Mouse (Mus musculus) yolk sac, embryonic 10.5 days (tissue): ENCODE data around the gene Cacna1a.

Experiments used
- DNase-seq: peaks from one replicate; pipeline ENCODE4 v3.0.0-alpha.2; 2017; ENCODE audit warnings: low spot score

Cacna1a gene

DNA sequence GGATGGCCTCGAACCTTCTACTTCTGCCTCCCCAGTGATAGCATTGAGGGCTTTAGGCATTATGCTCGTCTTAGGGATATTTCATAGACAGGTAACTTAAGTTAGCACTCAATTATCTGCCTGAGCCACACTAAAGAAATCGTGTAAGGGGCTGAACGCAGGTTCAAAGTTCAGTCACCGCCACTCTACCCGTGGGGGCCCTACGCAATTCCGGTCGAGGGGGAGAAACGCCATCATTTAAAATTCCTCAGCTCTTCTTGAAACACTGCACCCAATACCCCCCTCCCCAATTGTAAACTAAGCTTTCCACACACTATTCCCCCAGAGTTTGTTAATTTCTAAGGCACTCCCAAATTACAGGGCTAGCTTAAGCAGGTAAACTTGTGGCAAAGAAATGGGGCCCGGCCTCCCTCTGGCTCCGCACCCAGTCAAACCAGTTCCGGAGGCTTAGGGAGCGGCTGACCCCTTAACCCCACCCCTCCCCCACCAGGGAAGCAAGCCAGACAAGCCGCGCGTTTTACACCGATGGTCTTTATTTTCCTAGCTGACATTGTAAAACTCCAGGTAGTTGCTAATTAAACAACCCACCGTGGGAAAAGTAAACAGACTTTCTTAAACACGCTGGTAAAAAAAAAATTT, 272.7 kb downstream of the Cacna1a start:
- peak; percentile 92 for DNase-seq

DNA sequence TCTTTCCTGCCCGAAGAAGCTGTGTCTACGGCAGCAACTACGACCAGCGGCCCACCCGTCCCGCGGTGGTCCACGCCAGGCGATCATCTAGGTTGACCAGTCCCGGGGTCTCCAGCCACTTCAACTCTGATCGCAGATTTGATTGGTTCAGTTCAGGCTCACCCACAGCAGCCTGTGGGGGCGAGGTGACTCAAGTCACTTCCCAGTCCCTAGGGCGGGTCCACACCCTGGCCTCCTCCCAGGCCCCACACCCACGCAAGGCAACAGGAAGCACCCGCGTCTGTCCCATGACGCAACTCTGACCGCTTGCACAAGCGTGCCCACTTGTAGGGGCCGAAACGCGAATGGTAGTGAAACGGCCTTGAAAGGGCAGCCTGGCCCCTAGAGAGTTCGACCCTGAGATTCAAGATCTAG, 273.2 kb downstream of the Cacna1a start:
- peak; percentile 81 for DNase-seq

DNA sequence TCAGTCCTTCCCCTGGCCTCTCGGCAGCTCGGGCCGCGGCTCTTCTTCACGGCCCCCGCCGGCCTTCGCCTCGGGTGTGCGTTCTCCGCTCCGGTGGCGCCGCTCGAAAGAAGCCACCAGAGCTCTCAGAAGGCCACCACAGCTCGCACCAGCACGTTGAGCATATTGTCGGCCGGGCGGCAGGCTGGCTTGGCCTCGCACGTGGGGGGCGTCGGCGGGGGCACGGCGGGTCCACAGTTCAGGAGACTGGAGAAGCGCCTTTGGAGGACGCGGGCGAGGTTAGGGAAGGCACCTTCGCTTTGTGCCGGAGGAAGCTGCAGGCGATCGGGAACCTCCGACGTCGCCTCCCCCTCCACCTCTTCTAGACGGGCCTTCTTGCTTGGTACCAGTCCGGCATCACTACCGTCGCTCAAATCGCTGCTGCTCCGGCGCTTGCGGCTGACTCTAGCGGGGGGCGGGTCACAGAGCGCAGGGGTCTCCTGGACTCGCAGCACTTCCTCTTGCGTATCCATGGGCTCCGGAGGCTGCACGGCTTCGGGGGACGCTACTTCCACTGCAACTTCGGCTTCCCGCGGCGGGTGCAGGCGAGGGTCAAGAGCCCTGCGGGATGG, 273.8 kb downstream of the Cacna1a start:
- peak; percentile 68 for DNase-seq

DNA sequence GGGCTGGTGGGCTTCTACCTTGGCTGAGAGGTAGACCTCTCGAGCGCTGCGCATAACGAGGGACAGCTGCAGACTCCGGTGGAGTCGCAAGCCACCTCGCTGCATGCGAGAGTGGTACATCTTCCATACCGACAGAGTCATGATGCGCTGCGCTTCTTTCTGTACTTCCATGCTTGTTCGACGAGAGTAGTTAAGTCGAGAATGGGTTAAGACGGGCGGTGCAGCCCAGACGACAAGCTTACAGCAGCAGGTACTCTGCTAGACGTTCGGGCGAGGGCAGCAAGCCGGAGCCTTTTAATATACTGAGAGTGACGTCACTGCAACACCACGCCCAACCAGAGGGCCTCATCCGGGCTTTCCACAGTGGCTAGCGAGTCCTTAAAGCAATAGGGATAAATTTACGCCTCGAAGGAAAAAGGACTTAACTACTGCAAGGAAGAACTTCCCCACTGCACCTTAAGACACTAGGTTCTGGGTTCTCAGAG, 274.4 kb downstream of the Cacna1a start, which contains the start of gene Ier2:
Gene Ier2, minus strand, starts transcription at position 272 of the 485 bp plus-strand sequence.
- DNase-seq = peak; percentile 96

DNA sequence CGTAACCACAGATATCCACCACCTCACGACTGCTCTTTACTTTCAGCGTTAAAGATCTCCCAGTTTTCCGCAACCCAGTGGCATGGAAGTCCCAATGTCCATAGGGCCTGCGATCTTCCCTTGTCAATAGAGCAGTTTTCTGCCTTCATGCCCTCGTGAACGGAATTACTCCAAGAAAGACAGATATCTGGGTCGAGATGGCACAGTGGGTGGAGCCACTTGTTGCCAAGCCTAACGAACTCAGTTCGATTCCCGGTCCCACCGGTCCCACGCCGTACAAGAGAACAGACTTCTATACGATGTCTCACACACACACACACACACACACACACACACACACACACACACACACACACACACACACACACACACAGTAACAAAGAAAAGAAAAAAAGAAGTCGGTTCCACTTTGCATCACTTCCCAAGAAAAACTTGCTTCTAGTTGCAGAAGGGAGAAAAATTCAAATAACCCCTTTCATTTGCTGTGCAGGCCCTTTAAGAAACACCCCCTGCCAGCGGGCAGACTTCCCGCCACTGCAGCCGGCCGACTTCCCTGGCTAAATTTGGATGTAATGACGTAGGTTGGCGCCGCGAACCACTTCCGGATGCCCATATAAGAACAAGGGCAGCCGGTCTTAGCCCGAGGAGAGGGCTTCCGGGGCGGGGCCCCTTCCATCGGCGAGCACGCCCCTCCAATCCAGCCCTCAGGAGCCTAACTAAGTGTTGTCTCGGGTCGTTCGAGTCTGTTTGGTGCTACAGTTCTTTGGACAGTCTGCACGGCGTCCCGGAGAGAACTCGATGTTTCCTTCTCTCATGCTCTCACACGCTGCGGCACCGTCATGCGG, 275.5 kb downstream of the Cacna1a start:
- peak; percentile 97 for DNase-seq

DNA sequence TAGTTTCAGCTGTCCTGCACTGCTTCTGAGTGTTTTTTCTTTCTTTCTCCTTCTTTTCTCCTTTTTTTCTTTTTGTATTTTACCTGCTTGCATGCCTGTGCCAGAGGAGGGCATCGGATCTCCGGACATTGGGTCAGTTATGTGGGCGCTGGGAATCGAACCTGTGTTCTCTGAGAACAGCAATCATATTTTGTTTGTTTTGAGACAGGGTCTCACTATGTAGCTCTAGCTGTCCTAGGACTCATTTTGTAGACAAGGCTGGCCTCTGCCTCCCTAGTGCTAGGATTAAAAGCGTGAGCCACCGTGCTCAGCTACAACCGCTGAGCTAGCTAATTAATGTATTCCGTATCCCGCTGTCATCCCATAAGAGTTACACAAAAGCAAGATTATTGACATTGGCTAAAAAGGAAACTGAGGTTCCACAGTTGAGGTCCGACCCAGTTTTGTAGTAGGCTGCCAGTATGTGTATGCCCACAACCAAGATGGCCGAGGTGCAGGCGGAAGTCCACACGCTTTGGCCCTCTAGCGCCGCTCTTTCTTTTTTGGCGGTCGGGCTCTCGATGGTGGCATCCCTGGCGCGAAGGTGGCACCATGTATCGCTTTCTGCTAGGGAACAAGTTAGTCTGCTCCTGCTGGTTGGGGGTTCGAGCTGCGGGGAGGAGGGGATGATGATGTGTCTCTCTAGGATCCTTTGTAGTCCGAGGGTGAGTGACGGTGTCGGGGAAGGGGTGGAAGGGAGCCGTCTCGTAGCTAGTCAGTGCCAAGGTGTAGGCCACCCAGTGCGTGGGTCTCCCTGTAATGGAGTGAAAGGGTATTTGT, 276.5 kb downstream of the Cacna1a start:
- DNase-seq = peak; percentile 79

DNA sequence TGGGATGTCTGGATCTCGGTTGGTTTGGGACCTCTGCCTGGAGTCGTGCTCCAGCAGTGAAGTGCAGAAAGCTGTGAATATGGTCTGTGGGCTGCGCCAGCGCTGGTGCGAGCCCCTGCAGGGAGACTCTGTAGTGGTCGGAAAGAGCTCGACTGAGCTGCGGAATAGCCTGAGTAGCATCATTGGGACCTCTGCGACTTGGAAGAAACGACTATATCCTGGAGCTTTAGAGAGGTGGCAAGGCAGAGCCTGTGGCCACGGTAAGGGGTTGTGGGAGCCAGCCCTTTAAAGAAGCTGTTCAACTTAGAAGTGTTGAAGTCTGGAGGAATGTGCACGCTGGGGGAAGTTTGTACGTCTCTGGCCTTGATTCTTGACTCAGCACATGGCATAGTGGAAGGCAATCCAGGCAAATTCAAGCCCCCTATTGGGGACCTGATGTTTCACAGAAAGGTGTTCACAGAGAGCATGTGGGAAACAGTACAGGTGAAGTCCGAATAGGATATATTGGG, 277.2 kb downstream of the Cacna1a start:
- DNase-seq = peak; percentile 57

DNA sequence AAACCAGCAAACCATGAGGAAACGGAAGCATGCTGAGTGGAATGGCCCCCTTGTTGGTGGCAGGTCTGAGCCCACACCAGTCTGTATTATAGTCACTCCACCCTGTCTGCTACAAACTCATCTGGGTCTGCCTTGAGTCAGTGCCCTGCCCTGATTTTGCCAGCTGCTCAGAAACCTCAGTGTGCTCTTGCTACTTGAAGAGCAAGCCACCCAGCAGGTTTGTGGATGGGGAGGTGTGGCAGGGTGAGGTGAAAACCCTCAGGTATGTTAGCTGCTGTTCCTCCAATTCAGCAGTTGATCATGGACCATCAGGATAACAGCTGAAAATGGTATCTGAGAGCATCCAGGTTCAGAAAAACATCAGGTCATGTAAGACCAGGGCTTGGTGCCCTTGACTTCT, 279.8 kb downstream of the Cacna1a start:
- no peak for DNase-seq

DNA sequence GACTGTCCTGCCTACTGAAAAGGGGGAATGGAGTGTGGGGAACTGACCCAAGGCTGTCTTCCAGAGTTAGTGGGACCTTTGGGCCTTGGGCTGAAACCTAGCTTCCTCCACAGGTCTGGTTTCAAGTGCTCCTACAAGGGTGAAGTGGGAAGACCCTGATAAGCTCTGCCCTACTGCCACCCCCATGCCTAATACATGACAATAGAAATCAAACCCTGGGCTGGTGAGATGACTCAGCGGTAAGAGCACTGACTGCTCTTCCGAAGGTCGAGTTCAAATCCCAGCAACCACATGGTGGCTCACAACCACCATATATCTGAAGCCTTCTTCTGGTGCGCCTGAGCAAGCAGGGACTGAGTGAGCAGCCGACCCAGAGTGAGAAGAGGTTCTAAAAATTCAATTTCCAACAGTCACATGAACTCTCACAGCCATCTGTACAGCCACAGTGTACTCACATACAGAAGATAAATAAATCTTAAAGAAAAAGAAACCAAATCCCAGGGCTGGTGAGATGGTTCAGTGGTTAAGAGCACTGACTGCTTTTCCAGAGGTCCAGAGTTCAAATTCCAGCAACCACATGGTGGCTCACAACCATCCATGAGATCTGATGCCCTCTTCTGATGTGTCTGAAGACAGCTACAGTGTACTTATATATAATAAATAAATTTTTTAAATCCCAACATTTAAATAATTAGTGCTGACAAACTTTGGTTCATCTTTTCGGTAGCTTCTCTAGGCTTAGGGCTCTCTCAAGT, 280.7 kb downstream of the Cacna1a start:
- no peak for DNase-seq

DNA sequence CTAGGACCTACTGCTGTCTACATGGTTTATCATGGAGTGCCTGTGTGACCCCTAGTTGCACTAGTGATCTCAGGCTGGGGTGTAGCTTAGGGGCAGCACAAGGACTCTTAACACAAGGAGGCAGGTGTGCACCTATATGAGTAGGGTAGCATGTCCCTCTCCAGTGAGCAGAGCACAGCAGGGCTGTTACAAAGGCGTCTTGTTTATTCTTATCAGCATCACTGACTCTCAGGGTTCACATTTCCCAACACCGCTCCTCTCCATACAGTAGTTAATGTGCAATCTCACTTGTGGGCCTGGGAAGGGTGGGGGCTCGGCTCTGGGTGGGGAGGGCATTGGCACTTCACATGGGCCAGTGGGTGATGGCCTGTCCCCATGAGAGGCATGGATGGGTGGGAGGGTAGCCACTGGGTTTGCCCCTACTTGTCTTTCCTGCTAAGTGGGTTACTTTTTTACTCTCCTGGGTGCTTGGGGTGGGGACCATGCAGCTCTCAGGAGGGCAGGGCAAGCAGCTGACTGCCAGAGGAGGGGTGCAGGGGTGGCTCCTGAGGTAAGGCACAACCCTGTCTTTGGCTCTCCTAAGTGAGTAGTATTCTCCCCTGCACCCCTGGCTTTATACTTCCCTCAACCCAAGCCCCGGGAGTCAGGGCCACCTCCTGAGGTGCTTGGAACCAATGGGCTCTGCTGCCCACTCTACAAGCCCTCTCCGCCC, 282.2 kb downstream of the Cacna1a start:
- peak; percentile 31 for DNase-seq

DNA sequence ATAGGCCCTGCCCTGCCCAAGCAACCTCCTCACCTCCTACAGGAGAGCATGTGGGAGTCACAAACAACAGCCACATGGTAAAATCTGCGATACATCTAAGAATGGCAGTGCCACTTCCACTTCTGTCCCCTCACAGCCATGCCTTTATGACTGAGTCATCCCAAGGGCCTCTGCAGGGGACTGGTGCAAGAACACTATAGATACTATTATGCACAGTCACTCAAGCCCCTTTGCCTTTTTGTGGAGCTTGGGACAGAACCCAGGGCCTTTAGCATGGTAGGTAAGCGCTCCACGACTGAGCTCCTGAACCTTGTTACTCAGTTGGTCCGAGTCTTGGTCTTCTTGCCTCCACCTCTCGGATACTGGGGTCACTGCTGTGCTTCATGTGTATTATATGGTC, 289.1 kb downstream of the Cacna1a start:
- no peak for DNase-seq

DNA sequence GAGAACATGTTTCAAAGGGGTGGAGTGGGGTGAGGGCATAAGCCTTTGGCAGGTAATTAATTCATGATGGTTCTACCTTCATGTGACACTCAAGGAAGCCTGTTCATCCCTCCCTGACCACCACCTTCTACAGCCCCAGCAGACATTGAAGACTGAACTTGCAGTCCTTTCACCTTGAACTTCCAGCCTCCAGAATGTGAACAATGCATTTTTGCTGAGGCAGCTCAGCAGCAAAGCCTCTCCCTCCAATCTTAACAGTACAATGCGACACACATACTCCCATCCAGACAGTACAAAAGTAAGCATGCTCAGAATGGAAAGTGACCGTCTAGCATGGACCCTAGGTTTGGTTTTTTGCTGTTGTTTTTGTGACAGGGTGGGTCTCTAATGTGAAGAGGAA, 293.2 kb downstream of the Cacna1a start:
- no peak for DNase-seq

DNA sequence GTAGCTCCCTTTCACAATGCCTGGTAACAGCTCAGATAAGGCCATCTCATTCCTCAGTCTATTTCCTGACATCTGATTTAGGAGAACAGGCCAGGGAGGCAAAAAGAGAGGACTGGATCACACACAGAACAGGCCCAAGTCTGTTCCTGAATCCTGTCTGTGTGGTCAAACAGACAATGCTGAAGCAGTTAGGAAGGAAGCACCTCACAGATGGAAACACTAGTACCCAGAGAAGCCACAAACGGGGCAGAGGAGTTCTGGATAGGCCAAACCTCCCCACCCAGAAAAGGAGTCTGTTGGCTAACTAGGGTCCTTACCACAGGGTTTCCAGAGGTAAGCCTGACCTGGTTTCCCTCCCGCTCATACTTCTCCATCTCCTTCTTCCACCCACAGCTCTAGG, 294.0 kb downstream of the Cacna1a start:
- no peak for DNase-seq

DNA sequence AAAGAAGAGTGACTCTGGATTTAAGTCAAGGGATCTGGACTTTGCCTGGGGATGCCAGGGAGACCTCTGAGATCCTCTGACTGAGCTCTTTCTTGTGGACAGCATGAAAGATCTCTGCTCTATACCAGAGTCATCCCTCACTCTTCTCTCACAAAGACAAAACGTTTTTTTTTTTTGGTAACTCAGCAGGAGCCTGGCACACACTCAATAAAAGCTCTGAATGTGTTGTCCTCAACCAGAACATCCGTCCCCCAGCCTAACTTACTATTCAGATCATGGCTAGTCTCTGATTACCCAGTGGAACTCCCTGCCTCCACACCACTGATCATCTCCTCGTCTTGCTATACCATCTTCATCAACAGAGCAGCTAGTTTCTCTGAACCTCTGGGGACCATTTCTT, 296.3 kb downstream of the Cacna1a start:
- no peak for DNase-seq

DNA sequence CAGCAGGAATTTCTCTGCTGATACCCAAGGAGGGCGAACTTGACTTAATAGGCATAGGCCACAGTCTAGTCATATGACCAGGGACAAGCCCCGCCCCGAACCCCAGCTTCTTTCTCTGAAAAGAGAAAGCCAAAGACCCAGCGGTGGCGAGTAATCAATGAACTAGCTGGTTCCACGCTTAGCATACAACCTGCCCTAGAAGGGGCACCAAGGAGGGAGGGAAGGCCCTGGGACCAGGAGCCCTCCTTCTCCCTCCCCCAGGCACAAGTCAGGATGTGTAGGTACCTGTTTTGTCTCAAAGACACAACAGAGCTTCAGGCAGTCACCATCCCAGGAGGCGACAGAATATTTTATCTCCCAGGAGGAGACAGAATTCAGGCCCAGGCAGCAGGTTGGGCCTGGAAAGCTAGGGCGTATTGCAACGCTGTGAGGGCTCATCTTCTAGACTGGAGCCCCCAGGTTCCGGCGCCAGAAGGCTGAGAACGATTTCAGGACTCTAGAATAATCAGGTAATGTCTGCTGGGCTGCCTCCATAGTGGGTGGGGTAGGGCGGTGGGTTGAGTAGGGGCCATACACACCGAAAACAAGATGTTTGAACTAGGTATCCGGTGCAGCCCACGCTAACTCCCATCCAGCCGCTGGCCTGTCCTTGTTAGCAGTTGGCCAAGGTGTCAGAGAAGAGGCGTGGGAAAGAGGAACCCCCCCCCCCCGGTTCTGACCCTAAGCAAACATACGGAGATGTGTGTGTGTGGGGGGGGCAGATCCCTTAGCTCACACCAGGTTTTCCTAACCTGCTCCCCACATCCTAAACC, 298.2 kb downstream of the Cacna1a start, which contains the start of gene Trmt1:
Gene Trmt1, plus strand, starts transcription at position 117 of the 812 bp plus-strand sequence.
- no peak for DNase-seq

DNA sequence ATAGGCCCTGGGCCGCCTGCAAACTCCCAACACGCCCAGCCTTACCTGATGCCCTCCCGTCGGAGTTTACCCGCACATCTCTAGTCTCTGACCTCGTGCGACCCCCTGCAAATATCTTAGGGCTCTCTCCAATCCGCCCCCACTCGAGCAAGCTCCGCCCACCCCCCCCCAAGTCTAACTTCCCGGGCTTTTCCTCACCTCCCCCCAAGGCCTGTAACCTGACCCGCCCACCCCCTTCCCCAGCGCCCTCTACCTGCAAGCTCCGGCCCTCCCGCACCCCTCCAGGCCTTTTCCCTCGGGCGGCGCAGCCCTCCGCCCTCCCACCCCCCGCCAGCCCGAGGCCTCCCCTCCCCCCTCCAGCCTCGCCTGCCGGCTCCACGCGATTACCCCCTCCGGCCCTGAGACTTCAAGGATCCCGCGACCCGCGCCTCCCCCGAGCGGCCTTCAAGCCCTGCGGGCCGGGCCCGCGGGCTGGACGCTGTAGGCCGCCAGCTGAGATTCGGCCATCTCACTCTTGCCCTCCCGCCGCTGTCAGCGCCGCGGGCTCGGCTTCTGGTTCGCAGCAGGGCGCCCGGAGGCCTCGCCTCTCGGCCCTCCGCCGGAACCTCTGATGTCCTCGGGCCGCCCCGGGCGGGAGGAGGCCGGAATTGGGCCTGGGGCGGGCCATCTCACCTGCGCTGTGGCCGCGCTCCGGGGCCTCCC, 298.9 kb downstream of the Cacna1a start:
- peak; percentile 89 for DNase-seq

DNA sequence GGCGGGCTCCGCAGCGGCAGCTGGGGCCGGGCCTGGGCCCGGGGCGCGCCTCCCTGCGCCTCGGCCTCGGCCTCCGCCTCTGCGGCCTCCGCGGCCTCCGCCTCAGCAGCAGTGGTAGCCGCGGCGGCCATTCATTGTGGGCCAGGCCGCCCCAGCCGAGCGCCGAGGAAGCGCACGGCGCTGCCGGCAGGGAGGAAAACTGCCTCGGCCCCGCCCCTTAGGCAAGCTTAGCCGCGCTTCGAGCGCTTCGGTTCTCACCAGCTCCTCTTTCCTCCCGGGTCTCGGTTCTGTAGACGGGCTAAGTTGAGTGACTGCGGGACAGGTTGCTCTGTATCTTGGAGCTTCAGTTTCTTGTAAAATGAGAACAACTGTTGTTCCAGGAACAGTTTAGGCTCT, 299.5 kb downstream of the Cacna1a start, which contains the start of gene Nacc1:
Gene Nacc1, minus strand, starts transcription at position 158 of the 396 bp plus-strand sequence.
- DNase-seq = peak; percentile 83

DNA sequence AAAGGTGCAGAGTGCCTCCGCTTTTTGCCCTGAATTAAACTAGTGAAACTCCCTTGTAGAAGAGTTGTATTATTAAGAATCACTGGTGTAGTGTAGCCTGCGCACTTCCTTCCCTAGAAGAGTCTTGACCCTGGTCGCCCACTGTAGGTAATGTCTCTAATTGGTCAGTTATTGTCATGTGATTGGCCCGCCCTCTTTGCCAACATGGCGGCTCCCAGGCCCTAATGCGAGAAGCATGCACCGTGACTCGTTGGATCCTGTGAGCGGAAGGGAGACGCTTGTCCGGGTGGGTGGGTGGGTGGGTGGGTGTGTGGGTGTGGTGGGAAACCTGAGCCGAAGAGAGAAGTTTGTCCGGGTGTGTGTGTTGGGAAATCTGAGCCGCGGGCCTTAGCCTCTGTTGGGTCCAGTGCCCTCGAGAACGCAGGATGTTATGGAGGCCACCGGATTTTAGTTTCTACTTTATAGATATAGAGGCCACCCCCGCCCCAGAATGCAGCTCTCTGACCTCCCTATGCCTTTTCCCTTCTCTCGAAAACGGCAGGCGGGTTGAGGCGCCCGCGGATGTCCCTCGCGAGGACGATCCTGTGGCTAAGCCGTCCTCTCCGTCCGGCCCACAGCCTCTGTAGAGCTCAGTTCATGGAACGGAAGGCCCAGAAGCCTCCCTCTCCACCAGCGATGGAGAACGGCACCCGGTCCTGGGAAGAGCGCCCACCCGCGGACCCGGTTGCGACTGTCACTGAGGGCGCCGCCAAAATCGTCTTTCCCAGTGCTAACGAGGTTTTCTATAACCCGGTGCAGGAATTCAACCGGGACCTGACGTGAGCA, 301.1 kb downstream of the Cacna1a start:
- peak; percentile 89 for DNase-seq
